Mouse (Mus musculus): ENCODE measurements at regions not wholly inside any gene's neighbourhood (a gene's known extent, or its start where the extent isn't known, plus 50 kb on each side); places are given as distances from the start of the nearest gene placed in this dataset.
A peak's percentile ranks its signal among the peaks of the same experiment; 100 is the strongest.

- peak; percentile 35 to 39 for DNase-seq
Measured at GRCm38 (mm10) chr1:183504103-183504841, 86.3 kb downstream of the Hhipl2 start.

DNA sequence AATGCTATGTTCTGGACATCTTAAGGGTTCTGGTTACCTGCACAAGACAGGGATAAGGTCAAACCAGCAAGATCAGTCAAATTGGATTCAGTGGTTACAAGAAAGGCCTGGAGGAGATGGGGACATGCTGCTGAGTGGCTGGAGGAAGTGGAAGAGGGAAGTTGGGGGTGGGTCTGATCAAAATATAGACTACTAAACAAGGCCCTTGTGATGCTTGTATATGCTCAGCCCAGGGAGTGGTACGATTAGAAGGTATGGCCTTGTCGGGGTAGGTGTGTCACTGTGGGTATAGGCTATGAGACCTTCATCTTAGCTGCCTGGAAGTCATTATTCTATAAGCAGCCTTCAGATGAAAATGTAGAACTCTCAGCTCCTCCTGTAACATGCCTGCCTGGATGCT lies 89.9 kb downstream of the Hhipl2 start:
- no peak for DNase-seq

DNA sequence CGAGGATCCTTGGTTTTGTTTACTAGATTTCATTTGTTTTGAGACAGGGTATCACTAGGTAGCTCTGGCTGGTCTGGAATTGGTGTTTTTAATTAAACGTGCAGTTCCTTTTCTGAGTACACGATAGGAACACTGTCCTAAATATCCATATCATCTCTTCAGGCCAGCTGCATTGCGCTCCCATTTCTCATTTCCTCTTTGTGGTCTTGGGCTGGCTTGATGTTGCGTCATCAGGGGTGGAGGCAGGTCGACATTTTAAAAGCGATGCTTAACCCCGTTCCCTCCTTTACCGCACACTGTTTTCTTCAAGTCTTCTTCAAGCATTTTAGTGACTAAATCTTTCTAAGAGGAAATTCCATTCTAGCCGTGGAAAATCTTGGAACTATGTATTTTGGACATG lies 92.7 kb downstream of the Hhipl2 start:
- DNase-seq, result no peak

DNA sequence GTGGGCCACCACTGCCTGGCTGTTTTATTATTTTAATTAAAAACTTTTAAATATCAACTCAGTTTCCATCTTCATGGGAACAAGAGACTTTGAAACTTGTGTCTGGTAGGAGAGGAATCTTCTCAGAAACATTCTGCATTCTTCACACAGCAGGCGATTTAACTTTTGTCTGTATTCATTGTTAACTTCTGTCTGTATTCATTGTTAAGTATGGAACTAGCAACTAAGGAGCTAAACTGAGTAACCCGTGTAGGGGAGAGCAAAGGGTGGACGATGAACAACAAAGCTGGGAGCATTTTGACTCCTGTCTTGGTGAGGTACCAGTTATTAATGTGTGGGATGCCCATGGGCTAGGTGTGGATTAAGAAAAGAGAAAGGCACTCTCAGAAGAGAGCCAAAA lies 95.9 kb downstream of the Hhipl2 start:
- DNase-seq, result no peak

GRCm38 (mm10) chr1:183514281-183514983 lies 96.4 kb downstream of the Hhipl2 start:
- DNase-seq, result peak in 1 of 2 experiments; percentile 19

DNA sequence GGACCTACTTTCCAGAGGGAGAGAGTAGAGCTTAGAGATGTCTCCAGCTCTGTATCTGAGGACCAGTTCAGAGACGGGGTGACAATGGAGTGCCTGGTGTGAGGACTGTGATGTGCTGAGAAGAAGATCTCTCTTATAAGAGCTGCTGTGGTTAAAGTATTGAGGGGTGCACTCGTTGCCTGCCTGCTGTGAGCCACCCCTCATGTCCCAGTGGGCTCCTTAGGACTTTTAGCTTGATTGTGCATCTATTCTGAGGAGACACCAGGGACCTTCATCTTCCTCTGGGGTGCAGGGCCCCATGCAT lies 96.9 kb downstream of the Hhipl2 start:
- DNase-seq, result no peak

- DNase-seq, result no peak
Measured at GRCm38 (mm10) chr1:183516167-183516566, 98.2 kb downstream of the Hhipl2 start.

- DNase-seq, result no peak
Measured at GRCm38 (mm10) chr1:183517236-183517635, 99.2 kb downstream of the Hhipl2 start.

GRCm38 (mm10) chr1:183521569-183521968 lies 103.6 kb downstream of the Hhipl2 start:
- DNase-seq, result no peak

DNA sequence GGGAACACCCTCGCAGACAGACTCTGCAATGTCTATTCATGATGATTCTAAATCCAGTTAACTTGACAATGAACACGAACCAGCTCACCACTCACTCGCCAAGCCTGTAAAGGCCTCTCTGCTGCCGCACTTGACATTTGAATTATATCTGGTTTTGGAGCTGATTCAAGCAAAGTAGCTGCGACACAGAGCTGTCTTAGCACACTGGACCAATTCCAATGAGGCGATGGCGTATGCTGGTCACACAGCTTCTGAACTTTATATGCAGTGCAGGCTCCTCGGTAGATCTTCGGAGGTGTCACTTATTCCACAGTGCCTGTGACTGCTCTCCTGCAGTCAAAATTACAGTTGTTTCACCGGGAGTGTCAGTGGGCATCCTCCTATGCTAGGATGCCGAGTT lies 115.4 kb downstream of the Hhipl2 start:
- DNase-seq, result no peak

- DNase-seq, result no peak
Measured at GRCm38 (mm10) chr1:183548752-183549387, 130.9 kb downstream of the Hhipl2 start.

- DNase-seq, result no peak
Measured at GRCm38 (mm10) chr1:183552617-183553016, 134.6 kb downstream of the Hhipl2 start.

DNA sequence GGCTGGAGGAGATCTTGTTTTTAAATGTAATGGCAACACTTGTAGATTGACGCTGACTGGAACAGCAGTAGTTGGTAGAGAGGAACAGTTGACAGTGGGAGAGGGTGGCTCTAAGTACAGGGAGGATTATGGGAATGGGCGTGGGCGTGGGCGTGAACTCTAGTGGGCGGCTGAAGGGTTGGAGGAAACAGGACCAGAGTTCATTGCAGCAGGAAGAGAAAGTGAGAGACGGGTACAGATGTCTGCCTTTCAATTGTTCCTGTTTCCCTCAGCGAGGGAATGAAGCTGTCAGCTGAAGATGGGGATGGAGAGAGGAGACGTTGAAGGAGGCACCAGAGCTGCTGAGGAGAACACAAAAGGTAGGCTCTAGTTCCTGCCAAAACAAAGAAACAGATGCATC lies 135.2 kb downstream of the Hhipl2 start:
- DNase-seq, result no peak

GRCm38 (mm10) chr1:183562853-183563252 lies 144.8 kb downstream of the Hhipl2 start:
- no peak for DNase-seq

- no peak for DNase-seq
Measured at GRCm38 (mm10) chr1:183573621-183574585, 155.9 kb downstream of the Hhipl2 start.

DNA sequence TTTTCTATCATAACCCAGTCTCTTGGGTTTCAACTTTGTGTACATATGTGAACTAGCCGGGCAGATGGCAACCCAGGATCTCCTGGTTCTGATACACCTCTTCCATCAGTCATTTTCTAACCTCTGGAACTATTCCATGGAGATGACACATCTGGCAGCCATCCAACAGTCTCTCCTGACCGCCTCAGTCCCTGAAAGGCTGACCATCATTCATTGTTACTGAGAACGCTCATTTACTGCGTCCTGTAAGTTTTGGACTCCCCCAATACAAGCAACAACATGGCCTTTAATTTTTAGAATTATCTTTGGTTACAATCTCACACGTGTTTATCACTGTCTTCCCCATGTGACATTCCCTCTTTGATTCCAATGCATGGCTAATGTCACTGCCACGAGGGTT lies 166.8 kb downstream of the Hhipl2 start:
- peak in 1 of 2 experiments; percentile 3 for DNase-seq

GRCm38 (mm10) chr1:183586406-183586805 lies 168.4 kb downstream of the Hhipl2 start:
- peak in 1 of 2 experiments; percentile 5 for DNase-seq

DNA sequence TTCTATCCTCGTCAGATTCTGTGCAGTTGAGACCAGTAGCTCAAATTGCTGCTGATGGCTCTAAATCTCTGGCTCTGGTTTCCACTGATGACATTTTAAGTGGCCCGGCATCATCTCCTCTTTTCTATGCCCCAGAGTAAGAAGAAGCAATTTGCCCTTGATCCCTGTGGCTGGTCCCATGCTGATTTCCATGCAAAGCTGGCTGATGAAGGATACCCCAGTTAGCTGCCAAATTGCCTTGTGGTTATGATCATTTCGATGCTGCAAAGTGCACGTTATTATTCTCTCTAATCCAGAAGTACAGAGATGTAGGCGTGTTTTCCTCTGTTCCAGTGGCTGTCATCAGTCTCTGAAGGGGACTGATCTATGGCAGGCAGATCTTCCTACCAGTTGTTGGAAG lies 177.3 kb downstream of the Hhipl2 start:
- DNase-seq, result no peak

DNA sequence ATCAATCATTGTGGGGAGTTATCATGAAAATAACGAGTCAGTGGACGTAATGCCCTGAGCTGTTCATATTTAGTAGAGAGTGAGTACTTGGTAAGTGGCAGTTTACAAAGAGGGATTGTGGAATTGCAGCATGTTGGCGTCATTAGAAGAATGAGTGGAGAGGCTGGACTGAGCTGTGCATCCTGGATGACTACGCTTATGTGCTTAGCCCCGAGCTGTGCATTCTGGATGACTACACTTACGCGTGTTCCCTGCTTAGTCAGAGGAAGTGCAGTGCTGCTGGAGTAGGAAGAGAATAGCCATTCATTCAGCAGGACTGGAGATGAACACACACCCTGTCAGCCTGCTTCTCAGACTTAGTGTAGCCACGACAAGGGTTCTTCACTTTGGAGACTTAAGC lies 182.5 kb downstream of the Hhipl2 start:
- no peak for DNase-seq

DNA sequence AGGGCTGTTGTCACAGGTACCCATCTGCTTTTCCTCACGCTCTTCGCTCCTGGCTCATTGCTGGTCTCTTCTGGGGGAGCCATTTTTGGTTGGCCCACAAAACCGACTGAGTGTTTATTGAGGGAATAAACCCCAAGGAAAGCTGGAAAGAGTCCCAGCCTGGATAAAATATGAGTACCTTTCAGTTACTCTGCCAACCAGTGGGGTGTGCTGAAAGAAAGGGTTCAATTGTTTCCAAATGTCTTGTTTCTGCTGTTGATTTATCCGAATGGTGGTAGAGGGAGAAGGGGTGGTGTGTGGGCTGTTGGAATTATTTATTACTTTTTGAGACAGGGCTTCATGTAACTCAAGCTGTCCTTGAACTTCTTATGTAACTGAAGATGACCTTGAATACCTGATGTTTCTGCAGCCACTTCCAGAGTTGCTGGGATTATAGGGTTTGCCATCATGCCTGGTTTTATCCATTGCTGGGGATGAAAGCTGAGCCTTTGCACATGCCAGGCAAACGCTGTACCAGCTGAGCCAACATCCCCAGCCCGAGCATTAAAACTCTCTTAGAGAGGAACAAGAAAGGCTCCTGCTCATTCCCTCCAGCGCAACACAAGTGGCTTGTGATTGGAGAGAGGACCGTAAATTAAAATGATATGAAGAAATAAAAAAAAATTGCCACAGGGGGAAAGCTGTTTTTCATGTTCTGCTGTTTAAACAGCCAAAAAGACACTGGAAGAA lies 194.1 kb downstream of the Hhipl2 start:
- no peak for DNase-seq

GRCm38 (mm10) chr1:183619451-183620059 lies 201.5 kb downstream of the Hhipl2 start:
- no peak for DNase-seq

DNA sequence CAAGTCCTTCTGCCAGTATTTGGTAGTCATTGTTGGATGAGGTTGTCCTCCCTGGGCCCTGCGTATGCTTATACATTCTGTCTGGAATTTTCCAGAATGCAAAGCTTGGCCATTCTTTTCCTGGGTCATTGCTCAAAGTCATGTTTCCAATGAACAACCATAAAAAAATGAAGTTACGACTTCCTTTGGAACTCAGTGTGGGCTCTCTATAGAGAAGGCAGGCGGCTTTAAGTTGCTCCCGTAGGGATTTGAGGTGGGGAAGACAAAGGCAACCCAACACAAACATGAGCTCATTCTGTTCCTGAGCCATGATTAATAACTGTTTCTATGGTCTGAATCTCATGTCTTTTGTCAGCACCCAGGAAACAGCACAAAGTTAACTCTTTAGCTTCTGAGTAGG lies 204.3 kb downstream of the Hhipl2 start:
- no peak for DNase-seq
